Mouse (Mus musculus): ENCODE results near the gene Sox13. TPM values are rescaled to one million over a fixed set of nuclear protein-coding genes. Genes with fewer than 3 reads are reported as not detected.
A peak's percentile ranks its signal among the peaks of the same experiment; 100 is the strongest.

The Sox13 gene
- polyA plus RNA-seq, 1 experiment from 2014 or later: 4.3 TPM

GRCm38 (mm10) chr1:133383157-133383783, 40.9 kb downstream of the Sox13 start:
- no peak overlapping the region for H3K9ac ChIP-seq (ENCODE audit: low read length)
- no peak for ATAC-seq (replicated peaks; ENCODE audit: extremely low read depth, insufficient read depth, low FRiP score)
- no peak overlapping the region for H3K4me2 ChIP-seq (ENCODE audit: low read depth, low read length)
- H3K27me3 ChIP-seq (ENCODE audit: control insufficient read depth, insufficient read depth, low read length): no peaks in the 10 kb centered on the region
- 89% methylated on average over 14 of the region's 14 CpGs for WGBS
- no peak overlapping the region for H3K27ac ChIP-seq (ENCODE audit: low read length)
- H3K4me3 ChIP-seq (ENCODE audit: low read length): no peak overlapping the region
- peaks cover 12% of the 10 kb centered on the region for H3K4me1 ChIP-seq (ENCODE audit: control insufficient read depth, insufficient read depth, low read length)
- H3K36me3 ChIP-seq (ENCODE audit: control insufficient read depth, insufficient read depth): no peaks in the 10 kb centered on the region
- no peaks in the 10 kb centered on the region for H3K9me3 ChIP-seq (replicated peaks; ENCODE audit: control insufficient read depth, low read length)

- ATAC-seq (replicated peaks; ENCODE audit: extremely low read depth, insufficient read depth, low FRiP score): no peak
- 59% methylated on average over 12 of the region's 12 CpGs for WGBS
- Histone ChIP-seq H3K4me1 (ENCODE audit: control insufficient read depth, insufficient read depth, low read length) (peaks cover 12% of the 10 kb centered on the region), H3K9me3 (replicated peaks; ENCODE audit: control insufficient read depth, low read length) (no peaks in the 10 kb centered on the region), H3K4me2 (ENCODE audit: low read depth, low read length) (no peak overlapping the region), H3K36me3 (ENCODE audit: control insufficient read depth, insufficient read depth) (no peaks in the 10 kb centered on the region), H3K9ac (ENCODE audit: low read length) (no peak overlapping the region), H3K27ac (ENCODE audit: low read length) (no peak overlapping the region), H3K27me3 (ENCODE audit: control insufficient read depth, insufficient read depth, low read length) (no peaks in the 10 kb centered on the region), H3K4me3 (ENCODE audit: low read length) (no peak overlapping the region)
Observed at GRCm38 (mm10) chr1:133382552-133383155, 41.5 kb downstream of the Sox13 start.

GRCm38 (mm10) chr1:133382008-133382407, 42.2 kb downstream of the Sox13 start:
- Histone ChIP-seq H3K4me2 (ENCODE audit: low read depth, low read length) (no peak overlapping the region), H3K27ac (ENCODE audit: low read length) (no peak overlapping the region), H3K4me1 (ENCODE audit: control insufficient read depth, insufficient read depth, low read length) (peaks cover 12% of the 10 kb centered on the region), H3K9me3 (replicated peaks; ENCODE audit: control insufficient read depth, low read length) (no peaks in the 10 kb centered on the region), H3K36me3 (ENCODE audit: control insufficient read depth, insufficient read depth) (no peaks in the 10 kb centered on the region), H3K27me3 (ENCODE audit: control insufficient read depth, insufficient read depth, low read length) (no peaks in the 10 kb centered on the region), H3K9ac (ENCODE audit: low read length) (no peak overlapping the region), H3K4me3 (ENCODE audit: low read length) (no peak overlapping the region)
- 11% methylated on average over 9 of the region's 9 CpGs for WGBS
- no peak for ATAC-seq (replicated peaks; ENCODE audit: extremely low read depth, insufficient read depth, low FRiP score)

GRCm38 (mm10) chr1:133380347-133381065, 43.7 kb downstream of the Sox13 start:
- WGBS: 61% methylated on average over 14 of the region's 14 CpGs
- no peaks in the 10 kb centered on the region for H3K36me3 ChIP-seq (ENCODE audit: control insufficient read depth, insufficient read depth)
- H3K9ac ChIP-seq (ENCODE audit: low read length): no peak overlapping the region
- H3K27ac ChIP-seq (ENCODE audit: low read length): no peak overlapping the region
- H3K4me3 ChIP-seq (ENCODE audit: low read length): no peak overlapping the region
- peaks cover 7% of the 10 kb centered on the region for H3K4me1 ChIP-seq (ENCODE audit: control insufficient read depth, insufficient read depth, low read length)
- no peak overlapping the region for H3K4me2 ChIP-seq (ENCODE audit: low read depth, low read length)
- no peaks in the 10 kb centered on the region for H3K9me3 ChIP-seq (replicated peaks; ENCODE audit: control insufficient read depth, low read length)
- ATAC-seq (replicated peaks; ENCODE audit: extremely low read depth, insufficient read depth, low FRiP score): no peak
- H3K27me3 ChIP-seq (ENCODE audit: control insufficient read depth, insufficient read depth, low read length): no peaks in the 10 kb centered on the region

GRCm38 (mm10) chr1:133379986-133380320, 44.2 kb downstream of the Sox13 start:
- H3K9me3 ChIP-seq (replicated peaks; ENCODE audit: control insufficient read depth, low read length): no peaks in the 10 kb centered on the region
- ATAC-seq (replicated peaks; ENCODE audit: extremely low read depth, insufficient read depth, low FRiP score): no peak
- H3K9ac ChIP-seq (ENCODE audit: low read length): peak overlapping the region; percentile 17; the same call in 1 of the 2 replicates
- H3K27ac ChIP-seq (ENCODE audit: low read length): no peak overlapping the region
- H3K4me3 ChIP-seq (ENCODE audit: low read length): no peak overlapping the region
- no peaks in the 10 kb centered on the region for H3K36me3 ChIP-seq (ENCODE audit: control insufficient read depth, insufficient read depth)
- no peak overlapping the region for H3K4me2 ChIP-seq (ENCODE audit: low read depth, low read length)
- WGBS: 75% methylated on average over 3 of the region's 3 CpGs
- peaks cover 7% of the 10 kb centered on the region for H3K4me1 ChIP-seq (ENCODE audit: control insufficient read depth, insufficient read depth, low read length)
- no peaks in the 10 kb centered on the region for H3K27me3 ChIP-seq (ENCODE audit: control insufficient read depth, insufficient read depth, low read length)

- Histone ChIP-seq H3K9me3 (replicated peaks; ENCODE audit: control insufficient read depth, low read length) (no peaks in the 10 kb centered on the region), H3K36me3 (ENCODE audit: control insufficient read depth, insufficient read depth) (no peaks in the 10 kb centered on the region), H3K27me3 (ENCODE audit: control insufficient read depth, insufficient read depth, low read length) (no peaks in the 10 kb centered on the region), H3K4me2 (ENCODE audit: low read depth, low read length) (no peak overlapping the region), H3K9ac (ENCODE audit: low read length) (peak overlapping the region; percentile 17; the same call in 1 of the 2 replicates), H3K27ac (ENCODE audit: low read length) (no peak overlapping the region), H3K4me3 (ENCODE audit: low read length) (no peak overlapping the region), H3K4me1 (ENCODE audit: control insufficient read depth, insufficient read depth, low read length) (peaks cover 7% of the 10 kb centered on the region)
- ATAC-seq (replicated peaks; ENCODE audit: extremely low read depth, insufficient read depth, low FRiP score): 0 out of 2 replicates have a peak, but pooled peaks have one; percentile 8
- 55% methylated on average over 10 of the region's 10 CpGs for WGBS
Observed at GRCm38 (mm10) chr1:133379254-133379985, 44.8 kb downstream of the Sox13 start.

GRCm38 (mm10) chr1:133377547-133377946, 46.6 kb downstream of the Sox13 start:
- Histone ChIP-seq H3K36me3 (ENCODE audit: control insufficient read depth, insufficient read depth) (no peaks in the 10 kb centered on the region), H3K4me2 (ENCODE audit: low read depth, low read length) (no peak overlapping the region), H3K9ac (ENCODE audit: low read length) (no peak overlapping the region), H3K9me3 (replicated peaks; ENCODE audit: control insufficient read depth, low read length) (no peaks in the 10 kb centered on the region), H3K4me3 (ENCODE audit: low read length) (no peak overlapping the region), H3K4me1 (ENCODE audit: control insufficient read depth, insufficient read depth, low read length) (peaks cover 7% of the 10 kb centered on the region), H3K27ac (ENCODE audit: low read length) (no peak overlapping the region), H3K27me3 (ENCODE audit: control insufficient read depth, insufficient read depth, low read length) (no peaks in the 10 kb centered on the region)
- 79% methylated on average over 5 of the region's 5 CpGs for WGBS
- no peak for ATAC-seq (replicated peaks; ENCODE audit: extremely low read depth, insufficient read depth, low FRiP score)

- Histone ChIP-seq H3K4me2 (ENCODE audit: low read depth, low read length) (no peak overlapping the region), H3K9ac (ENCODE audit: low read length) (no peak overlapping the region), H3K27me3 (ENCODE audit: control insufficient read depth, insufficient read depth, low read length) (no peaks in the 10 kb centered on the region), H3K4me1 (ENCODE audit: control insufficient read depth, insufficient read depth, low read length) (peaks cover 7% of the 10 kb centered on the region), H3K9me3 (replicated peaks; ENCODE audit: control insufficient read depth, low read length) (no peaks in the 10 kb centered on the region), H3K4me3 (ENCODE audit: low read length) (no peak overlapping the region), H3K27ac (ENCODE audit: low read length) (no peak overlapping the region), H3K36me3 (ENCODE audit: control insufficient read depth, insufficient read depth) (no peaks in the 10 kb centered on the region)
- WGBS: 67% methylated on average over 10 of the region's 10 CpGs
- ATAC-seq (replicated peaks; ENCODE audit: extremely low read depth, insufficient read depth, low FRiP score): no peak
Observed at GRCm38 (mm10) chr1:133375696-133376346, 48.4 kb downstream of the Sox13 start.
